Mouse (Mus musculus): ENCODE results near the gene Ran.
"Not testable (repeated sequence)": the region's sequence is repeated elsewhere in the genome, so short reads cannot be mapped to it uniquely, and the experiment has no call there.

Ran gene

GRCm38 (mm10) chr5:129019497-129020299 lies at the start of gene Ran:
Gene Ran (plus strand): TSS chr5:129020069.
- DNase-seq = peak; percentile 97

GRCm38 (mm10) chr5:128970878-128971277 lies 49.0 kb upstream of the Ran start:
- DNase-seq = no peak

- peak; percentile 82 for DNase-seq
Measured at GRCm38 (mm10) chr5:128971298-128971697, 48.6 kb upstream of the Ran start.

GRCm38 (mm10) chr5:128976266-128976665 lies 43.6 kb upstream of the Ran start:
- peak; percentile 67 for DNase-seq

GRCm38 (mm10) chr5:128977466-128977865 lies 42.4 kb upstream of the Ran start:
- not testable (repeated sequence) for DNase-seq

- no peak for DNase-seq
Measured at GRCm38 (mm10) chr5:128978957-128979356, 40.9 kb upstream of the Ran start.

- no peak for DNase-seq
Measured at GRCm38 (mm10) chr5:128980857-128981256, 39.0 kb upstream of the Ran start.

GRCm38 (mm10) chr5:128981607-128982006 lies 38.3 kb upstream of the Ran start:
- DNase-seq = peak; percentile 78

- DNase-seq = no peak
Measured at GRCm38 (mm10) chr5:128984536-128984935, 35.3 kb upstream of the Ran start.

- no peak for DNase-seq
Measured at GRCm38 (mm10) chr5:128985946-128986345, 33.9 kb upstream of the Ran start.

- peak; percentile 51 for DNase-seq
Measured at GRCm38 (mm10) chr5:128987141-128987954, 32.5 kb upstream of the Ran start.

- DNase-seq = peak; percentile 33
Measured at GRCm38 (mm10) chr5:129000706-129001468, 19.0 kb upstream of the Ran start.

GRCm38 (mm10) chr5:129002571-129003011 lies 17.3 kb upstream of the Ran start:
- DNase-seq = peak; percentile 75

- DNase-seq = no peak
Measured at GRCm38 (mm10) chr5:129005416-129005815, 14.5 kb upstream of the Ran start.

- DNase-seq = peak; percentile 59
Measured at GRCm38 (mm10) chr5:129006031-129006788, 13.7 kb upstream of the Ran start.

GRCm38 (mm10) chr5:129007105-129007957 lies 12.5 kb upstream of the Ran start:
- peak; percentile 32 for DNase-seq

GRCm38 (mm10) chr5:129008008-129008407 lies 11.9 kb upstream of the Ran start:
- DNase-seq = peak; percentile 49

GRCm38 (mm10) chr5:129008412-129008826 lies 11.4 kb upstream of the Ran start, which contains the start of gene Stx2:
Gene Stx2 (minus strand): TSS chr5:129008574.
- peak; percentile 97 for DNase-seq

GRCm38 (mm10) chr5:129009577-129009976 lies 10.3 kb upstream of the Ran start:
- no peak for DNase-seq

- no peak for DNase-seq
Measured at GRCm38 (mm10) chr5:129010937-129011336, 8.9 kb upstream of the Ran start.

GRCm38 (mm10) chr5:129015020-129015419 lies 4.8 kb upstream of the Ran start:
- no peak for DNase-seq

All from kidney, postnatal 10 days (tissue).